Mouse (Mus musculus): ENCODE data around the gene Gm42906.

DNA sequence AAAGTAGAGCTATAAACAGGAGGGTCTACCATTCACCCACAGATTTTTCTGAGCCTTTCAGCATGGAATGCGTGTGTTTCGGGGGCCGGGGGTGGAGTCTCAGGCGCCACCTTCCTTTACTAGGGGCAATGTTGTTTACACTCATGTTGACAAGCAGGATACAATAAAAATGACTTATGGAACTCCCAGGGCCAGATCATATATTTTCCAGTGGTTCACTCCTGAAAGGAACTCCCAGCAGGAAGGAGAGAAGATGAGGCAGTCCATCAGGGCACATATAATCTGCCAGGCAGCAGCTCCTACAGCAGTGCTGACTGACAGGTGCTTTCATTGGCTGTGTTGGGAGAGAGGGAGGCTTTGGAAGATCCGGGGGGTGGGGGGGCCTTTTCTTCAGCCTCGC lies 260.3 kb downstream of the Gm42906 start:
- TF ChIP-seq CTCF (IDR thresholded peaks at IDR 0.05; ENCODE audit: borderline replicate concordance, extremely low read depth, insufficient read depth, insufficient read length) (no peak), POLR2A (IDR thresholded peaks at IDR 0.05; ENCODE audit: borderline replicate concordance, extremely low read depth, insufficient read depth, insufficient read length, poor library complexity, severe bottlenecking) (no peak)

All from brain, embryonic 14.5 days (tissue).